In the genomic region with DNA sequence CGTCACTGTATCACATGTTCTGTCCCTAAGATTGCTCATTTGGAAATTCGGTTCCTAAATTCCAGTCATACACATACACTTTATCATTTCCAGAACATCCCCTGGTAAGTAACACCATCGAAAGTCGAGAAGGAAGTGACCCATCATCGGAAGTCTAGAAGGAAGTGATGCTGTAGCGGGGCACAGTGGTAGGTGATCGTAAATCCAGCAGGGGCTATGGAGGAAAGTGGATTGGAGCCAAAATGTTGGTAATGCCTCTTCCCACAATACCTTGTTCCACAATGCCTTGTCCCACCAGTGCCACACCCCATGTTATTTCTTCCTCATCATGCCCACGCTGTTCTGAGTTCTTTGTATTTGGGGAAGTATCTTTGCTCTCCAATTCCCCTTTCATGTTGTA, we compare ENCODE assay signal across 24 mouse cellular contexts. TPM values are rescaled to one million over a fixed set of nuclear protein-coding genes. Genes with fewer than 3 reads are reported as not detected.
DNase-seq lines count a peak whose midpoint lies in the region; ATAC-seq and TF ChIP-seq lines count a peak whose summit lies in the region.
"Had no signal": no experiment of that assay in that cellular context is flagged by ENCODE, and none has a peak within 500 bp of the region (broad histone marks: within the 10 kb centered on the region; RNA-seq: fewer than 3 reads in every experiment).

No protein-coding gene starts in this region.

- 79% methylated on average over 8 of the region's 8 CpGs for WGBS in lung, postnatal 0 days

- no peak overlapping the region for H3K4me3 ChIP-seq in gastrocnemius, adult 2 months
- no peak overlapping the region for H3K4me3 ChIP-seq in lung, postnatal 0 days (ENCODE audit: low read depth, low read length)
- H3K4me3 ChIP-seq: forebrain, embryonic 10.5 days; heart, embryonic 10.5 days; heart, embryonic 13.5 days; hindbrain, embryonic 12.5 days; hindbrain, embryonic 15.5 days had no signal

- no peak for DNase-seq in gastrocnemius, adult 2 months
- no peak for DNase-seq in gastrocnemius, adult 8-10 months (ENCODE audit: low spot score in 2 of 2)
- DNase-seq in lung, postnatal 0 days (ENCODE audit: low spot score), result no peak
- DNase-seq in lung, postnatal 10 days, result no peak
- DNase-seq in cerebellum, postnatal 14 days, result no peak
- no peak for DNase-seq in urinary bladder, postnatal 4 days (ENCODE audit: low spot score in 2 of 2)
- DNase-seq: adrenal gland, adult 8-10 months; adrenal gland, postnatal 25 days; cerebellum, adult 18-20 months; cerebellum, adult 9-10 months; cerebellum, postnatal 25 days; embryo, embryonic 11 days; forebrain, postnatal 0 days; gastrocnemius, postnatal 10 days; gastrocnemius, postnatal 36 days; heart, postnatal 14 days had no signal

- no peaks in the 10 kb centered on the region for H3K36me3 ChIP-seq in lung, postnatal 0 days (ENCODE audit: insufficient read depth, low read length)
- H3K36me3 ChIP-seq: forebrain, embryonic 10.5 days; heart, embryonic 10.5 days; heart, embryonic 13.5 days; hindbrain, embryonic 12.5 days; hindbrain, embryonic 15.5 days had no signal

- ATAC-seq in lung, postnatal 0 days, result 0 out of 2 replicates have a peak, but pooled peaks have one; percentile 13
- peak; percentile 33 for ATAC-seq in megakaryocyte, adult 5-6 weeks (ENCODE audit: poor library complexity, severe bottlenecking)
- ATAC-seq: activated CD4-positive, CD25-positive, alpha-beta regulatory T cell, adult 4 months; forebrain, embryonic 14.5 days; forebrain, postnatal 0 days had no signal

- H3K4me1 ChIP-seq in lung, postnatal 0 days (ENCODE audit: insufficient read depth, low read depth, low read length), result no peaks in the 10 kb centered on the region
- H3K4me1 ChIP-seq: forebrain, embryonic 10.5 days; heart, embryonic 10.5 days; hindbrain, embryonic 12.5 days had no signal

- no peak overlapping the region for H3K4me2 ChIP-seq in lung, postnatal 0 days (replicated peaks; ENCODE audit: low read depth, low read length)
- H3K4me2 ChIP-seq: heart, embryonic 13.5 days; hindbrain, embryonic 12.5 days; hindbrain, embryonic 15.5 days had no signal

- intact Hi-C loops in gastrocnemius, adult 2 months (cut with DNase I), result no loop called here

- H3K9me3 ChIP-seq in lung, postnatal 0 days (ENCODE audit: low read length), result no peaks in the 10 kb centered on the region
- H3K9me3 ChIP-seq: forebrain, embryonic 10.5 days; heart, embryonic 10.5 days; heart, embryonic 13.5 days; hindbrain, embryonic 12.5 days; hindbrain, embryonic 15.5 days had no signal

- H3K27me3 ChIP-seq in lung, postnatal 0 days (replicated peaks; ENCODE audit: insufficient read depth, low read length), result no peaks in the 10 kb centered on the region
- H3K27me3 ChIP-seq: heart, embryonic 13.5 days; hindbrain, embryonic 12.5 days; hindbrain, embryonic 15.5 days had no signal

- peak overlapping the region; percentile 82 for H3K27ac ChIP-seq in gastrocnemius, adult 2 months
- H3K27ac ChIP-seq in lung, postnatal 0 days (ENCODE audit: low read length), result peak overlapping the region; percentile 44; the same call in 1 of the 2 replicates
- H3K27ac ChIP-seq: forebrain, embryonic 10.5 days; heart, embryonic 10.5 days; heart, embryonic 13.5 days; hindbrain, embryonic 12.5 days; hindbrain, embryonic 15.5 days had no signal

- no peak overlapping the region for H3K9ac ChIP-seq in lung, postnatal 0 days (replicated peaks; ENCODE audit: low read depth)
- H3K9ac ChIP-seq: forebrain, postnatal 0 days; heart, embryonic 13.5 days; hindbrain, embryonic 12.5 days; hindbrain, embryonic 15.5 days had no signal

- TF ChIP-seq CTCF in gastrocnemius, adult 2 months (IDR thresholded peaks at IDR 0.05), result no peak
- no peak for TF ChIP-seq CTCF in lung, postnatal 0 days (IDR thresholded peaks at IDR 0.05)

- no peak for TF ChIP-seq EP300 in lung, postnatal 0 days (IDR thresholded peaks at IDR 0.05)

RNA-seq across cellular contexts. Expression of a gene that starts 32.4 kb away (rescaled TPM):
- total RNA-seq in gastrocnemius, adult 2 months (2021), result 10 to 100 TPM; 12.9 to 26.6 TPM
- 10 to 100 TPM; 10.4 to 17.4 (median 11.5) TPM for total RNA-seq in gastrocnemius, adult 8-10 months (2022)
- polyA plus RNA-seq in lung, postnatal 0 days (2015; fragmentation: Nextera tagmentation; extraction: Ambion mirVana), result 106 and 110 TPM in 2 replicates
- total RNA-seq in megakaryocyte, adult 5-6 weeks (2015), result 25.0 and 31.1 TPM in 2 replicates
- total RNA-seq in megakaryocyte, adult 5-6 weeks (2017), result 24.1 and 33.8 TPM in 2 replicates
